Mouse (Mus musculus) retina, embryonic 14.5 days (tissue): ENCODE data around the gene Itgb2l.
A peak's percentile ranks its signal among the peaks of the same experiment; 100 is the strongest.
"Not testable (repeated sequence)": the region's sequence is repeated elsewhere in the genome, so short reads cannot be mapped to it uniquely, and the experiment has no call there.

Experiments
- DNase-seq: peaks from one replicate; pipeline ENCODE4 v3.0.0-alpha.2; 2015; ENCODE audit warnings: low spot score

The Itgb2l gene

DNA sequence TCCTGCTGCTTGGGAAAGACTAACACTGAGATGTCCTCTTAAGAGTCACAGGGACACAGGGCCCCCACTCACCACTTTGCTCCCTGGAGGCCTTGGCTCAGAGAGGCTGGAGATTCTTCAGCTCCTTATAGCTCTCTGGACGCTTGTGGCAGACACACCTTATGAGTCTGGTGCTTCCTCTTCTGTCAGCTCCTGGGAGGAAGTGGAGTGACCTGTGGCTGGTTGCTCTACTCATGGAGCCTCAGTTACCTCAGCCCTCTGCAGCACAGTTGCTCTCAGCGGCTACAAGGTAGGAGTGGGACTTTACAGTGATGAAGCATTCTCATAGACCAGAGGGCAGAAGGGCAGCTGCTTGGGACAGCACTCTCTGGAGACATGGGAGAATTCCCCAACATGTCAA lies at the start of gene Itgb2l:
Itgb2l (minus strand) TSS at position 152 of the 400 bp plus-strand sequence.
- no peak for DNase-seq

- no peak for DNase-seq
Measured at GRCm38 (mm10) chr16:96491530-96491929, 48.1 kb upstream of the Itgb2l start.

GRCm38 (mm10) chr16:96488038-96488437 lies 44.6 kb upstream of the Itgb2l start:
- no peak for DNase-seq

DNA sequence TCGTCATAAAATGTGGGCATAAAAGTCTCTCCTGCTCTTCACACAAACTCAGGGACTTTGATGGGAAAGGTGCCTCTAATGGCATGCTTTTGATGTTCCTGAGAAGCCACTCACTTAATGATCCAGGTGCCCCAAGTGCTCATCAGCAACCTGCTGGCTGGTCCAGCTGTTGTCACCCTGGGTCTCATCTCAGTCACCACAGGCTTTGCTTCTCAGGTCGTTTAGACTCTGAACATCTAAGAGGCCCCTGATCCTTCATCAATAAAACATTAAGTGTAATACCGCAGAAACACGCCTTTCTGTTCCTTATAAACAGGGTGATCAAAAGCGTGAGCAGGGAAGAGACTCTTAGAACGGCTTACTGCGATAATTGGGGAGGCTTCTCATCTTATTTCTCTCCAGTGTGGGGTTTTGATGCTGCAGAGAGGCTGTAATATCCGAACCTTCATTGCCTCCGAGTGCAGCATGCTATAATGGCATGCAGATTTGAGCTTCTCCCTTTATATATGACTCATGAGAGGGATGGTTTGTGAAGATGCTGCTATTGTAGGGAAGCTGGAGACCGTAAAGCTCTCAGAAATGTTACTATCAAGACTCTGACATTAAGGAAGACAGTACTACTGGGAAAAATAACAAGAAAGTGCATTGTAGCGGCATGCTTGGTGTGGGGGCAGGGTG lies 43.7 kb upstream of the Itgb2l start:
- DNase-seq: no peak

GRCm38 (mm10) chr16:96481791-96482190 lies 38.4 kb upstream of the Itgb2l start:
- no peak for DNase-seq

- DNase-seq: no peak
Measured at GRCm38 (mm10) chr16:96474185-96474584, 30.8 kb upstream of the Itgb2l start.

DNA sequence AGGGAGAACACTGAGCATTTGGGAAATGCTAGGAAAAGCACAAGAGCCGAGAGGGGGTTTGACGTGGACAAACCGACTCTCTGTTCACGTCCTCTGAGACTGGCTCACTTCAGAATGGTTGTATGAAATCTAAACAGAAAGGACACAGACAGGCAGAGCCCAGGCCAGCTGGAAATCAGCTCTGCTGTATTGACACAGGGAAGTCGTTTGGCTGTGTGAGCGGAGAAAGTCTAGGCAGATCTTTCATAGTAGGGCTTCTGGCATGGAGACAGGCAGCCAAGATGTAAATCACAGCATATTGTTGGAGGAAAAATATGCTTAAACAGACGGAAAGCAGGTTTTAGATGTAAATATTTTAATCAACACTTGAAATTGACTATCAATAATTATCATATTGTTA lies 29.4 kb upstream of the Itgb2l start:
- DNase-seq: no peak

DNA sequence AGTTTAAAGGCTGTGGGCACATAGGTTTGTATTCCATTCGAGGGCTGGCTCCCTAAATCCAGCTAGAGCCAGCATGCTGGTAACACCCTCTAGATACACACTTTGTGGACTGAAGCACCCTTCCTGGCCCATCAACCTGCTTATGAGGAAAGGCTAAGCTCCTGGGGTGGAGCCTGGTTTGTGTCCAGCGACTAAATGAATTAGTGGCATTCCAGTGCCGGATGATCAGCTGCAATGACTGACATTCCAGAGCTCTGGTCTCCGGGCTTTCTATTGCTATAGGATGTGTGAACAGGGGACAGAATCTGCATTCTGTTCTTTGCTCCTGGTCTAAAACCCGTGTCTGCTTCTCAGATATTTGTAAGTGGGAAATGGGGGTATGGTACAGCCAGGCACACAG lies 28.9 kb upstream of the Itgb2l start:
- no peak for DNase-seq

DNA sequence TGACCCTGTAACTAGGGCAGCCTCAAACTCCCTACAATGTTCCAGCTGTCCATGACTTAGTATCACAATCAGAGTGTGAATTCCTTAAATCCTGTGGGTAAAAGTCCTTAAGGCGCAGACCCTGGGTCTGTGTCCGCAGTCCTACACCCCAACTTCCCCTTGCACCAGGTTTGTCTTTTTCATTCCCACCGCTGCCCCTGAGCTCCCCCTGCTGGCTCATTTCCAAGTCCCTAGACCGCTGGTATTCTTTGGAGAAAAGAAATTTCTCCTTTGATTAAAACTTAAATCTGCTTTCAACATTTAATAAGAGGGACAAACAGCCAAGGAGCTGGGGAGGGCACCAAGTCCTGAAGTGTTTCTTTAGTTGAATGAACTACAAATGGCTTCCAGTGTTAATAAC lies 26.2 kb upstream of the Itgb2l start:
- DNase-seq: peak; percentile 31

- no peak for DNase-seq
Measured at GRCm38 (mm10) chr16:96468698-96469097, 25.3 kb upstream of the Itgb2l start.

DNA sequence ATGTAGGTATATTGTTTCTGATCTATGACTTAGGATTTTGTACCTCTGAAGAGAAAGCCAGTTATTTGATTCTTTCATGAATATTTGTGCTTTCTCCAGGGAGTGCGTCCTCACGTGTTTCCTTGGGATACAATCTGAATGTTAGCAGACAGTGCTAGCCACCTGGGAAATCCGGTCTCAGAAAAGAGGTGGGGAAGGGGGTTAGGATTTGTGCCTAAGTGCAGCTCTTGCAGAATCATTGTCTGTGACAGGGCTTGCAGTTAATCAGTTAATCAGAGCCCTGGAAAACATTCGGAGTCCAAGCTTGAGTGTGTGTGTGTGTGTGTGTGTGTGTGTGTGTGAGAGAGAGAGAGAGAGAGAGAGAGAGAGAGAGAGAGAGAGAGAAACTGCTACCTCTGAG lies 24.6 kb upstream of the Itgb2l start:
- no peak for DNase-seq

- DNase-seq: peak; percentile 88
Measured at GRCm38 (mm10) chr16:96467445-96467844, 24.0 kb upstream of the Itgb2l start, which contains the start of gene Pcp4. Pcp4 (plus strand) TSS chr16:96467606.

DNA sequence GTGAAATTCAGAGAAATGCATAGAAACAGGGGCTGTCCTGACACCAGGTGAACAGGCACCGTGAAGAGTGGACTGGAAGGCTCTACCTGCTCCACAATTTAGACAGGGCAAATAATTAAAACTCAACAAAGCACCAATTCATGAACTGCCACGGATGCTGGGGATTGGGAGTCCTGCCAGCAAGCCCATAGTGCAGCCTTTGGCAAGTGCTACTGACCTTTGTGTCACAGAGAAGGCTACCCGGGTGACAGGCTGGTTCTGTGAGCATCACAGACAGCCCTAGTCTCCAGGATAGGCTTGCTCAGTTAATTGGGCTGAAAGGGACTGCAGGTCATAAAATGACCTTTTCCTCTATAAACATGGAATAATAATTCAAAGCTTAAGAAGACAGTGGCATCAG lies 17.4 kb upstream of the Itgb2l start:
- no peak for DNase-seq

DNA sequence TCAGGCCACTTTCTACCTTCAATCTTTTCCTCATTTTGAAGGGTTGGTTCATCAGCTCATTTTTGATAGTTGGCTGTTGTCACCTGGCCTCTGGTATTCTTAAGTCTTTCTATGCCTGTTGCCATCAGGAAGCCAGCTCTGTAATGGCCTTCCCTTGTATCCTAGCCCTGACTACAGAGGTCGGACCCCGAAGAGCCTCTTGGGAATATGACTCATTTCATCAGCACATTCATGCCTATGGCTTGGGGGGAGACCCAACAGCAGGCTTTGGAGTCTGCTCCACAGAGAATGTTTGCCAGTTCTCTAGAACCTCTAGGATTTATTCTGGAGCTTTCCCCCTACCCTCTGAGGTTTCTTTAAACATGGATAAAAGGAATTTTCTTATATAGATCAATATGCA lies 15.9 kb upstream of the Itgb2l start:
- DNase-seq: no peak

- no peak for DNase-seq
Measured at GRCm38 (mm10) chr16:96457612-96458011, 14.2 kb upstream of the Itgb2l start.

DNA sequence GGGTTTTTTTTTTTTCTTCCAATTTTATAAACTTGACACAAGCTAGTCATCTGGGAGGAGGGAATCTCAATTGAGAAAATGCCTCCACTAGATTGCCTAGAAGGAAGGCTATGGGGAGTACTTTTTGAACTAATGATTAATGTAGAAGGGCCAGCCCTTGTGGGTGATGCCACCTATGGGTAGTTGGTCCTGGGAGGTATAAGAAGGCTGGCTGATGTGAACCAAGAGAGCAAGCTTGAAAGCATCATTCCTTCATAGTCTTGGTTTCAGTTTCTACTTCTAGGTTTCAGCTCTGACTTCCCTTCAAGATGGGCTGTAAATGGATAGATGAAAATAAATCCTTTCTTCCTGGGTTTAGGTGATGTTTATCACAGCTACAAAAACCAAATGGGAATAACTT lies 10.7 kb upstream of the Itgb2l start:
- no peak for DNase-seq

GRCm38 (mm10) chr16:96450871-96451270 lies 7.5 kb upstream of the Itgb2l start:
- not testable (repeated sequence) for DNase-seq

GRCm38 (mm10) chr16:96441826-96442225 lies 1.6 kb downstream of the Itgb2l start:
- DNase-seq: no peak

- DNase-seq: peak; percentile 59
Measured at GRCm38 (mm10) chr16:96440871-96441270, 2.5 kb downstream of the Itgb2l start.

- DNase-seq: no peak
Measured at GRCm38 (mm10) chr16:96439682-96440081, 3.7 kb downstream of the Itgb2l start.

DNA sequence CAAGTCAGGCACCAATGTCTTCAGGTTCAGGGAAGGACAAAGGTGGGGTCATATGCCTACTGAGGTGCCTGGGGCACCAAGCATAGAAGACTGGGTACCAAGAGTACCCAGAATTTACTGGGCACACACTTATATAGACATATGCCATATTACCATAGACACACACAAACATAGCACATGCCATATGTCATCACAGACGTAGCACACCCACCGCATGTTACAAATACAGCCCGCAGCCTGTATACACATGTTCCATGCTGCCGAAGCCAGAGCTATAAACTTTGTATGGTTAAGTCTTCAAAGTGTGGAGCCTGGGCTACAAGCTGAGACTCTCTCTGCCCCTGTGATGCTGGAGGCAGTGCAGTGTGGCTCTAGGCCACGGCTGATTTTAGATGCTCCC lies 4.5 kb downstream of the Itgb2l start:
- no peak for DNase-seq

DNA sequence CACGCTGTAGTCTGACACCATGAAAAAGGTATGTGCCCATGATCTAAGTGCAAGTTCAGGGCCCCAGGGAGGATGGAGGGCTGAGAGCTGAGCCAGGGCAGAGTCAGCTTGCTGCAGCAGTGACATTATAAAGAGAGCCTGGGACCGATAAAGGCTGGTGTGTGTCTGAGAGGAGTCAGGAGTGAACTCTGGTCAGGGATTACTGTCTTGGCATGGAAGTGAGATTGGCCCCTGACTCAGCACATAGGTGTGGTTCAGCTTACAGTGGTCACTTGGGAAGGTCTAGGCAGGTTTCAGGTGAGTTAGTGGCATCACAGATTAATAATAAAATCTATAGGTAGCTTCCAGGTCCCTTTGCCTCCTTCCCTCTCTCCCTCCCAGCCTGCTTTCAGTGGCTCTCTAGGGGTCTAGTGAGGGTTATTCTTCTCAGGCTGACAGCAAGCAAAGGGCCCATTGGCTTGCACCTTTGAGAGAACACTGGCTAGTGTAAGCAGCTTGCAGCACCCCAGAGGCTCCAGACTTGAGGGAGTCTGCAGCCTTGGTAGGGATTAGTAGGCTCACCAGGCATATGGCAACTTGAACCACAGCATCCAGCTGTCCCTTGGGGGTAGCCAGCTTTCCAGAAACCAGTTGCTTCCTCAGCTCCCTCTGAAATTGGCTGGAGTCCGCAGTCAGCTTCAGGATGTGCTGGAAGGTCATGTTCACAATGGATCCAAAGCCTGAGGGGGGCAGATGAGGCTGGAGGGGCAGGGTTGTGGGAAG lies 9.2 kb downstream of the Itgb2l start:
- DNase-seq: no peak

DNA sequence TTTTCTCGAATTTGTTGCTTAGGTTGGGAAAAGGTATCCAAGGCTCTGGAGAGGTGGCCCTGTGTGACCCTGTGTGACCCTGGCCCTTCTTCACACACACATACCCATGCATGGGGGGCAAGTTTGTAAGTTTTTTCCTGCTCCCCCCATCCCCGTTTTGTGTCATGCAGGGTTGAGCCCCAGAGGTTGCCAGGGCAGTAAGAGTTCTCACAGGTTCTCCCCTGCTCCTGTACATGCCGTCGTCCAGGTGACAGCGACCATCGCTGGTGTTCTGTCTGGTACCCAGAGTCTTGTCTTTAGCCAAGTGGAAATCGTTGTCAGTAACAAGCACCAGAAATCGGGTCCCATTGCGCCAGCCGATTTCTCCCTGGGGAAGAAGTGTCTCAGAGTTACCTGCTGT lies 10.2 kb downstream of the Itgb2l start:
- DNase-seq: no peak

DNA sequence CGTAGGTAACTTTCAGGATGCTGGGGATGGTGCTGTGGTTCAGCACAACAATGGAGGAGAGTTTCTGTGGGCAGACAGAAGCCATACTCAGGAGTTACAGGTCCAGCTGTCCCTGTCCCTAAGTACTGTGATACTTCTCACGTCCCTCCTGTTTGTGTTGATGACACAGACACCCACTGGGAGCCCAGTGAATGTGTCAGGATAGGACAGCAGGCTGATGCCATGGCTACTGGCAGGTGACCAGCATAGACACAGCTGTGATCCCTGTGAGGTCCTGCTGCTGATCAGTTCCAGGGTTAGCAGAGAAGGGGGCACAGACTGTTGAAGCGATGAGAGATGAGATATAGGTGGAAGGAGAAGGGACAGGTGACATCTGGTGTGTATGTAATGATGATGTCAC lies 14.4 kb downstream of the Itgb2l start:
- DNase-seq: no peak
